Mouse (Mus musculus) hindbrain, embryonic 12.5 days (tissue): ENCODE results near the gene Ranbp1. TPM values are rescaled to one million over a fixed set of nuclear protein-coding genes. Genes with fewer than 3 reads are reported as not detected.
A peak's percentile ranks its signal among the peaks of the same experiment; 100 is the strongest.

Source experiments
- ATAC-seq: fragments of 200-750 bp; cut with Nextera tagmentation; 2 replicates; pipeline ENCODE4 v1.8.0; 2017; ENCODE audit warnings: moderate TSS enrichment; ENCODE audit not compliant: low FRiP score
- H3K27ac ChIP-seq: fragments of 300-500 bp; sonication (generic); 2 replicates; pipeline ENCODE4 v1.5.1; 2016; ENCODE audit warnings: mild to moderate bottlenecking
- H3K27me3 ChIP-seq: fragments of 300-500 bp; sonication (generic); 2 replicates; pipeline ENCODE4 v1.6.1; 2016; ENCODE audit warnings: mild to moderate bottlenecking
- H3K36me3 ChIP-seq: fragments of 300-500 bp; sonication (generic); 2 replicates; pipeline ENCODE4 v1.6.1; 2016; ENCODE audit warnings: mild to moderate bottlenecking
- H3K4me1 ChIP-seq: fragments of 300-500 bp; sonication (generic); 2 replicates; pipeline ENCODE4 v1.6.1; 2016
- H3K4me2 ChIP-seq: fragments of 300-500 bp; sonication (generic); replicated peaks from 2 replicates; pipeline ENCODE4 v1.6.1; 2016; ENCODE audit warnings: mild to moderate bottlenecking
- H3K4me3 ChIP-seq: fragments of 300-500 bp; sonication (generic); 2 replicates; pipeline ENCODE4 v1.5.1; 2016; ENCODE audit warnings: mild to moderate bottlenecking
- H3K9ac ChIP-seq: fragments of 300-500 bp; sonication (generic); 2 replicates; pipeline ENCODE4 v1.6.1; 2016; ENCODE audit warnings: mild to moderate bottlenecking, moderate library complexity
- H3K9me3 ChIP-seq: fragments of 300-500 bp; sonication (generic); replicated peaks from 2 replicates; pipeline ENCODE4 v1.6.1; 2016; ENCODE audit warnings: mild to moderate bottlenecking
- WGBS: fragments of 180-500 bp; shearing (Covaris S2); methylation state at CpG from one replicate; pipeline ENCODE4 v1.1.7; 2016; 5-methylcytosine and 5-hydroxymethylcytosine counted together
- polyA plus RNA-seq: library from polyadenylated mRNA; unstranded; fragments of >200 nt; fragmentation: Nextera tagmentation; extraction: Ambion mirVana; gene quantifications from 2 replicates; pipeline ENCODE4 v1.2.1, GENCODE M21; 2016

Ranbp1 gene
- polyA plus RNA-seq, 1 experiment from 2014 or later: 675 TPM

GRCm38 (mm10) chr16:18217579-18217978, 31.0 kb downstream of the Ranbp1 start, which contains the start of gene Ccdc188:
TSS of gene Ccdc188 (plus strand) at chr16:18217879.
- no peak for ATAC-seq
- Histone ChIP-seq H3K36me3 (peaks cover 10% of the 10 kb centered on the region), H3K4me2 (no peak within 1 kb of the TSS), H3K9ac (no peak within 1 kb of the TSS), H3K9me3 (no peaks in the 10 kb centered on the region), H3K27me3 (no peaks in the 10 kb centered on the region), H3K4me1 (peaks cover 45% of the 10 kb centered on the region), H3K27ac (no peak within 1 kb of the TSS), H3K4me3 (no peak within 1 kb of the TSS)
- WGBS: 88% methylated on average over 4 of the region's 4 CpGs

GRCm38 (mm10) chr16:18214858-18215257, 33.7 kb downstream of the Ranbp1 start:
- Histone ChIP-seq H3K4me3 (peak overlapping the region; percentile 20), H3K9ac (peak overlapping the region; percentile 45; the same call in 1 of the 2 replicates), H3K27me3 (no peaks in the 10 kb centered on the region), H3K9me3 (no peaks in the 10 kb centered on the region), H3K36me3 (no peaks in the 10 kb centered on the region), H3K4me2 (peak overlapping the region; percentile 52), H3K4me1 (peaks cover 52% of the 10 kb centered on the region), H3K27ac (peak overlapping the region; percentile 92)
- ATAC-seq: no peak
- WGBS: 62% methylated on average over 7 of the region's 7 CpGs

GRCm38 (mm10) chr16:18213689-18214088, 34.8 kb downstream of the Ranbp1 start:
- no peaks in the 10 kb centered on the region for H3K27me3 ChIP-seq
- H3K4me3 ChIP-seq: peak overlapping the region; percentile 20
- 20% methylated on average over 6 of the region's 6 CpGs for WGBS
- H3K9ac ChIP-seq: peak overlapping the region; percentile 45
- H3K36me3 ChIP-seq: no peaks in the 10 kb centered on the region
- peaks cover 49% of the 10 kb centered on the region for H3K4me1 ChIP-seq
- H3K9me3 ChIP-seq: no peaks in the 10 kb centered on the region
- H3K27ac ChIP-seq: peak overlapping the region; percentile 92
- peak; percentile 95 for ATAC-seq
- H3K4me2 ChIP-seq: peak overlapping the region; percentile 52

- H3K4me1 ChIP-seq: peaks cover 47% of the 10 kb centered on the region
- no peak overlapping the region for H3K4me2 ChIP-seq
- H3K27ac ChIP-seq: no peak overlapping the region
- no peaks in the 10 kb centered on the region for H3K27me3 ChIP-seq
- H3K4me3 ChIP-seq: no peak overlapping the region
- ATAC-seq: no peak
- no peak overlapping the region for H3K9ac ChIP-seq
- 48% methylated on average over 10 of the region's 10 CpGs for WGBS
- no peaks in the 10 kb centered on the region for H3K36me3 ChIP-seq
- H3K9me3 ChIP-seq: no peaks in the 10 kb centered on the region
These were observed 36.9 kb downstream of the Ranbp1 start for GRCm38 (mm10) chr16:18211417-18212171.

- Histone ChIP-seq H3K4me3 (no peak overlapping the region), H3K36me3 (no peaks in the 10 kb centered on the region), H3K27ac (no peak overlapping the region), H3K9me3 (no peaks in the 10 kb centered on the region), H3K9ac (no peak overlapping the region), H3K4me1 (peaks cover 45% of the 10 kb centered on the region), H3K27me3 (no peaks in the 10 kb centered on the region), H3K4me2 (no peak overlapping the region)
- ATAC-seq: no peak
- 25% methylated on average over 8 of the region's 8 CpGs for WGBS
These were observed 37.7 kb downstream of the Ranbp1 start for GRCm38 (mm10) chr16:18210701-18211416.

- Histone ChIP-seq H3K36me3 (no peaks in the 10 kb centered on the region), H3K27ac (no peak overlapping the region), H3K4me1 (peaks cover 34% of the 10 kb centered on the region), H3K9me3 (no peaks in the 10 kb centered on the region), H3K9ac (no peak overlapping the region), H3K4me3 (no peak overlapping the region), H3K4me2 (no peak overlapping the region), H3K27me3 (no peaks in the 10 kb centered on the region)
- 55% methylated on average over 7 of the region's 7 CpGs for whole genome bisulfite sequencing
- peak; percentile 28; the same call in 1 of the 2 replicates for ATAC-seq
These were observed 45.0 kb downstream of the Ranbp1 start for GRCm38 (mm10) chr16:18203430-18204091.

GRCm38 (mm10) chr16:18202061-18202460, 46.5 kb downstream of the Ranbp1 start:
- no peak overlapping the region for H3K9ac ChIP-seq
- no peaks in the 10 kb centered on the region for H3K36me3 ChIP-seq
- H3K4me1 ChIP-seq: peaks cover 44% of the 10 kb centered on the region
- no peak overlapping the region for H3K27ac ChIP-seq
- H3K27me3 ChIP-seq: no peaks in the 10 kb centered on the region
- H3K4me2 ChIP-seq: no peak overlapping the region
- no peaks in the 10 kb centered on the region for H3K9me3 ChIP-seq
- no peak for ATAC-seq
- no peak overlapping the region for H3K4me3 ChIP-seq
- WGBS: 94% methylated on average over 1 of the region's 1 CpGs

GRCm38 (mm10) chr16:18201620-18202019, 46.9 kb downstream of the Ranbp1 start:
- no peaks in the 10 kb centered on the region for H3K27me3 ChIP-seq
- no peak for ATAC-seq
- no peak overlapping the region for H3K4me3 ChIP-seq
- 35% methylated on average over 1 of the region's 1 CpGs for WGBS
- H3K4me1 ChIP-seq: peaks cover 44% of the 10 kb centered on the region
- no peaks in the 10 kb centered on the region for H3K9me3 ChIP-seq
- no peak overlapping the region for H3K4me2 ChIP-seq
- H3K9ac ChIP-seq: no peak overlapping the region
- no peaks in the 10 kb centered on the region for H3K36me3 ChIP-seq
- H3K27ac ChIP-seq: no peak overlapping the region

GRCm38 (mm10) chr16:18200062-18200461, 48.5 kb downstream of the Ranbp1 start:
- no peak overlapping the region for H3K27ac ChIP-seq
- H3K4me1 ChIP-seq: peaks cover 45% of the 10 kb centered on the region

GRCm38 (mm10) chr16:18198365-18199098, 50.0 kb downstream of the Ranbp1 start:
- WGBS: 67% methylated on average over 10 of the region's 10 CpGs

More at GRCm38 (mm10) chr16:18200062-18200461, 48.5 kb downstream of the Ranbp1 start:
- Histone ChIP-seq H3K27me3 (no peaks in the 10 kb centered on the region), H3K36me3 (no peaks in the 10 kb centered on the region), H3K4me2 (no peak overlapping the region), H3K9ac (no peak overlapping the region), H3K4me3 (no peak overlapping the region), H3K9me3 (no peaks in the 10 kb centered on the region)
- no peak for ATAC-seq
- 82% methylated on average over 2 of the region's 2 CpGs for WGBS

GRCm38 (mm10) chr16:18197881-18198280, 50.7 kb downstream of the Ranbp1 start:
- Histone ChIP-seq H3K27ac (peak overlapping the region; percentile 35; the same call in 1 of the 2 replicates), H3K4me1 (peaks cover 52% of the 10 kb centered on the region)
- 82% methylated on average over 6 of the region's 6 CpGs for WGBS

More at GRCm38 (mm10) chr16:18198365-18199098, 50.0 kb downstream of the Ranbp1 start:
- H3K4me1 ChIP-seq: peaks cover 52% of the 10 kb centered on the region
- peak; percentile 19; the same call in 1 of the 2 replicates for ATAC-seq
- no peaks in the 10 kb centered on the region for H3K27me3 ChIP-seq
- H3K9ac ChIP-seq: no peak overlapping the region; the same call in 1 of the 2 replicates
- H3K4me3 ChIP-seq: no peak overlapping the region
- H3K36me3 ChIP-seq: no peaks in the 10 kb centered on the region
- H3K9me3 ChIP-seq: no peaks in the 10 kb centered on the region
- H3K27ac ChIP-seq: peak overlapping the region; percentile 71
- H3K4me2 ChIP-seq: no peak overlapping the region

More at GRCm38 (mm10) chr16:18197881-18198280, 50.7 kb downstream of the Ranbp1 start:
- Histone ChIP-seq H3K9me3 (no peaks in the 10 kb centered on the region), H3K9ac (0 out of 2 replicates have a peak overlapping the region, but pooled peaks have one; percentile 25), H3K4me3 (no peak overlapping the region), H3K36me3 (no peaks in the 10 kb centered on the region), H3K4me2 (no peak overlapping the region), H3K27me3 (no peaks in the 10 kb centered on the region)
- ATAC-seq: no peak
